Mouse (Mus musculus): ENCODE measurements around the gene Kdm4a.
A peak's percentile ranks its signal among the peaks of the same experiment; 100 is the strongest.

The Kdm4a gene

DNA sequence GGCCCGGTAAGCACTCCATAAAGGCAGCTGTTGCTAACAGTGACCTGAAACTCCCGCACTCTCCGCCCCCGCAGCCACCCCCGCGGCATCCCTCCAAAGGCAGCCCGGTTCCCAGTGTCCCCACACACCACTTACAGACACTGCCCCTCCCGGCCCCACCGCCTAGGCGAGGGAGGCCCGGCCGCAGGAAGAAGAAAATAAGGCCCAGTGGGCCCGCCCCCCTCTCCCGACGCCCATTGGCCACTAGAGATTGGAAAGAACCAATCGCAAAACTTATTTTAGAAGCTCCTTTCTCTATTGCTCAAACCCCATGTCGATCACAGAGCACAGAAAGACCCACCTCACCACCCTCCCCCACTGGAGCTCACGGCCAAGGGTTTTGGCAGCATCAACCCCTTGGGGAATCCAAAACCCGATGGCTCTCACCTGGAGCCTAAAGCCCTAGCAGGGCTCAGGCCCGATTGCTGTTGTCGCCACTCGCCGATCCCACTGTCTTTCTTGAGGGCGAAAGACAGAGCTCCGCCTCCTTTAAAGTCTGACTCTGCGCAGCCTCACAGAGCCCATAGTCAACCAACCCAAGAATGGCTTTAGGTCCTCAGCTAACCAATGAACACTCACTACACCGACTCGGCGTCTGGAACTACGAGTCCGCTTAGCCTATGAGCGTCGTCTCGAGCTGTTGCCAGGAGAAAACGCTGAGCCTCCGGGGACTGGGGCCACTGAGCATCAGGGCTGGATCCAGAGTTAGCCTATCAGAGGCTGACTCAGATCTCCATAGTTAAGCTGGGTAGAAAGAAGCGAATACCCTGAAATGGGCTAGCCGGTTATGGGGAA lies at the start of gene Kdm4a:
Gene Kdm4a (minus strand): TSS at position 577 of the 834 bp plus-strand sequence.
- DNase-seq, result peak; percentile 96

DNA sequence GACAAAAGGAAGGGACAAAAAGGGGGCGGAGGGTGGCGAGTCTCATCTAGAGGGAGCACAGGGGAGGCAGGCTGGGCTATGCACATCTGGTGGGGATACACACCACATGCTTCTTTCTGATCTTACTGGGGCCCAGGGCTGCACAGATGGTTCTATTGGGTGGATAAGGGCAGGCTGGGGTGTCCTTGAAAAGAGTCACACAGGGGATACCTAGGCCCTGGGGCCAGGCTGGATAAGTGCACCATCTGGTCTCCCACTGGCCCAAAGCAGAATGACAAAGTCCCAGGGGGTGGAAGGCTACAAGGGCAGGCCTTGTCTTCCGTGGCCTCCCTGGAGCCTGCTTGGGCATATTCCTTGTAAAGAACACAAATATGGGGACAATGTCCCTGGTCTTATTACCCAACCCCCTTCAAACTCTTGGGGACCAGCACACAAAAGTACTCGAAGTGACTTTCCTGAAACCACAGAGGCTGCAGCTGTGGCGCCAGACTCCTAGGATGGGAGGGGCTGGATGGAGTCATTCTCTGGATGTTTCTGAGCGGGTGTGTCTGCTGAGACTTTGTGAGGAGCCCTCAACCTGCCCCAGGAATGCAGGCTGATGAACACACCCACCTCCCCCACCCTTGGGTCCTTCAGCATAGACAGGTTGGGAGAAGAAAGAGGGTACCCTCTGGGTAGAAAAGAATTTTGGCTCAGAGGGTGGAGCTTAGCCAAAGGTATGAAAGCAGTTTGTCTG lies 49.4 kb upstream of the Kdm4a start:
- DNase-seq, result peak; percentile 72

DNA sequence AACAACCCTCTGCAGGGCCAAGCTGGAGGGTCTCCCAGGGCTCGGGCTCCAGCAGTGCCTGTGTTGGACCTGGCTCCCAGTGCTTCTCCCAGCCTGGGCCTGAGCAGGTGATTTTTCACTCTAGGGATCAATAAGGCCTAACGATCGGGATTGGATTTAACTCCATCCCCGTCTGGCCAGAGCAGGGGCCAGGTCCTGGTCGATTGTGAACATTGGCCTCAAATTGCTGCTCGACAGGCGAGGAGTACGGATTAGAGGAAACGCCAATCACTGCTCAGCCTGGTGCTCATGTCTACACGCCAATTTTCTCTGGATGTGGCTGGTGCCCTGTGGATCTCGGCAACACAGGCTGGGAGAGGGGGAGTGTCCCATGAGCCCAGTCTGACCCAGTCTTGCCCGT lies 47.6 kb upstream of the Kdm4a start:
- DNase-seq, result no peak

DNA sequence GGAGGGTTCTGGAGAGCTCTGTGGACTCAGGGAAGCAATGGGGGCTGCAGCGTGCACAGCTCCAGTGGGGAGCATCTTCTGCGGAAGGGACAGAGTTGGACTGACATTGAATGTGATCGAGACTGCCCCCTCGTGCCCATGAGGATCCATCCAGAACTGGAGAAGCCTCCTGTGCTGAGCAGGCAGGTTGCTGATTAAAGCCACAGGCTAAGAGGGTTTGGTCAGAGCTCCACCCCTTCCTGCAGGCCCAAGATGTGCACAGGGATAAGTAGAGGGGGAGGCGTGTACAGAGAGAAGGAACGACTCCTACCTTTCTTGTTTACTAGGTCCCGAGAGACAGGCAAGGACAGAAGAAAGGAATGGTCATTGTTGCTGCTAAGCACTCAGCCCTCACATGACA lies 41.4 kb upstream of the Kdm4a start:
- DNase-seq, result no peak

DNA sequence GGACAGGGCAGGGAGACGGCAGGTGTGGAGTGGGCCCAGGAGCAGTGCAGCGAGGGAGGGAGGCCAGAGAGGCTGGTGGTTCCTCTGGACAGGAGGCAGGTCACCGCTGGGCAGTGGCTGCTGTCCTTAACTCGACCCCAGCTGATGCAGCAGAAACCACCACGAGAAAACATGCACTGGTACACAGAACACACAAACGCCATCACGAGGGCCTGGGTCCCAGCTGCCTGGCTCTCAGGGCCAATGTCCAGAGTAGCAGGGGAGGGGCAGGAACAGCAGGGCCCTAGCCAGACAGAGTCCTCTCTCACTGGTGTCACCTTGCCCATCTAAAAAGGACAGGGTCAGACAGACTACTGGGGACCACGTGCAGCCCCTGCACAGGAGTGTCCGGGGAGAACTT lies 40.9 kb upstream of the Kdm4a start:
- DNase-seq, result no peak

DNA sequence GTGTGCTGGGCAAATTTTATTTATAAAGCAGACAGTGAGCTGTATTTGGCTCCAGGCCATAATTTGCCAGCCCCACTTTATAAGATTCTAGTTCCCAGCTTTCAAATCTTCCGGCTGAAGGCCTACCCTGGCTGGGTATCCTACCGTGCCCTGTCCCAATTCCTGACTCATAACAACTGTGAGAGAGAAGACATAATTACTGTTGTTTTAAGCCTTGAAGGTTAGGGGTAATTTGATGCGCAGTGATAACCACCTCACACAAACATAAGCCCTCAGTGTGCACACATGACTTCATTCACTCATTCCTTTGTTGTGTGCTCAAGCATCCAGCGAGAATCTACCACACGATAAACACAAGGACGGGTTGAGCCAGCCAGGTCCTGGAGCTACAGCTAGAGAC lies 39.6 kb upstream of the Kdm4a start:
- no peak for DNase-seq

DNA sequence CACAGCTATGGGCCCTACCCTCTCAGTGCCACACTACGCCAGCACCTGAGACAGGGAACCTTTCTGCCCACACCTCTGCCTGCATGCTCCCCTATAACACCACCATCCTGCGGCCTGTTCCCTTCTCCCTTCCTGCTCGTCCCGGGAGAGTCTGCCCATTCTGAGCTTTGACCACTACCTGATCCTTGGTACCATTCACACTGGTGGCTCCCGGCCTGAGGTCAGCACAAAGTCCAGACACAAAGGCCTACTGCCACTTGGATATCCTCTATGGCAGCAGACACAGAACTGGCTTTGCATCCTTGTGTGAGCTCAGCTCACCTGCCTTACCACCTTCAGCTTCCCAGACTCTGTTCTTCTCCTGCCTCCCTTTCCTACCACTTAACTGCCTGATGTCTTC lies 38.7 kb upstream of the Kdm4a start:
- DNase-seq, result no peak

DNA sequence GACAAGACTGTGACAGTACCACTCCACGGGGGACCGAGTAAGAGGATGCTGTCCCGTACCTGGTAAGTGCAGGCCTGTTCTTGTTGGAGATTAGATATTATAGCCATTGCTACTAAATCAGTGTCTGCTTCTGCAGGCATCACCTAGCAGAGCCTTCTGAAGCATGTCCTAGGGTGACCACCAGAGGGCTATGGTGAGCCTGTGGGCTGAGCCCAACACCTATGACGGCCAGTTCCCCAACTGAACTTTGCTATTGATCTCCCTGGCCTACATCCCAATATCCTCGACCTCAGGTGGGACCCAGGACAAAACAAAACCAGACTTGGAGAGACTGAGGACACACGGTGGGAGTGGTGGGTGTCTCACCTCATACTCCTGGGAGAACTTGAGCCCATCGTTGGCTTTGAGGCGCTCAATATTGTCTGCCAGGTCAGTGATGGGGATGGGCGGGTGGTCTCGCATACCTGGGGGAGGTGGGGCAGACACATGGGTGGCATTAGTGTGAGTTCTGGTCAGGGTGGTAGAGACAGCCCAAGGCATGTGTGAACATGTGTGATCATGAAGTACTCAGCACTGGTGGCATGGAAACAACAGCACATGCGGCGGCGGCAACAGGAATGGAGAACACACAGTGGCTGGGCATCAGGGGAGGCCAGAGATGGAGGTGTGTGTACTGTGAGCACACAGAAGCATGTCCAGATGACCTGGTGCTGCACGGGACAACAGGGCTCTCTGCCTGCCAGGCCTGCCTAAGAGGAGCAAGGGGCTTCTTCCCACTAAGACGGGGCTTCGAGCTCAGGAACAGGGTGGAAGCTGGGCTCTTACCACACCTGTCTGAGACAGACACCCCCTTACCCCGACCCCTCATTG lies 37.1 kb upstream of the Kdm4a start:
- DNase-seq, result peak; percentile 79

DNA sequence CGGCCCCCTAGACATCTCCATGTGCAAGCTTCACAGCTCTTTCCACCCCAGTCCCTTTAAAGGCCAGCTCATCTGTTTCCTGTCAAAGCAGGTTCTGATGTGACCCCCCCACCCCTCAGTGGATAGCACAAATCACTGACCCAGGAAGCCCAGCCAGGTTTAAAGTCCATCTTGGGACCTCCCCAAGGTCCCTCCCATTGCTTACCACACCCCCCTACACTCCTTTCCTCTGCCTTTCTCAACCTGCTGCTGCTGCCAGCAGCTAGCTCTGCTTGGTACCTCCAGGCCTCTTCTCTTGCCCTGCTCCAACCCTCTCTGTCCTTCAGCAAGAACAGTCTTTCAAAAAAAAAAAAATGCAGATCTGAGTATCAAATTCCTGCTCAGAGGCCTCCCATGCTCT lies 35.0 kb upstream of the Kdm4a start:
- DNase-seq, result no peak

DNA sequence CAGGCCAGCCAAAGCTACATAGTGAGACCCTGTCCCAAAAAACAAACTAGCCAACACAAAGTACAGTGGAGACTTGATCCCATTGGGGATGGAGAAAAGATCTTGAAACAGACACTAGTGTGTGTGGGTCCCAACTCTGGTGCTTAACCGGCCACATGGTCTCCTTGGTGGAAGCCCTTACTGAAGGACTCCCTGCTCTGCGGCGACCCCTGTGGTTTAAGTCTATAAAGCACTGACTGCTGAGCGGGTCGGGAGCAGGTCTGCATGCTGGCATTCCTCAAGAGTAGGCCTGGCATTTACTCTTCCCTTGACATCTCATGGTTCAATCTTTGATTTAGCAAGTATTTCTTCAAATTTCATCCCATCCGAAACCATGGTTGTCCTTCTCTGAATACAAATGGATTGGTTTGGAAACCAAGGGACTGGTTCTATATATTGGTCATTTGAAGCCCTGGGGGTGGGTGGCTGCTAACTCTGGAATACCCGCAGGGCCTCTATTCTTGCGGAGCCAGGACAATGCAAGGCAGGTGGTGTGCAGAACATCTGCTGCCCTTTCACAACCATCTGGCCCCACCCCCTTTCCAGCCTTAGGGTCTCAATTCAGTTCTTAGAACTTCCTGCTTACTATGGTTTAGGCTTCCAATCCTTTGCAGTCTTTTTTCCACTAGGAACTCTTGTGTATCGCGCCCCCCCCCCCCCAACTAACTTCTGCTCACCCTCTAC lies 27.2 kb upstream of the Kdm4a start:
- DNase-seq, result peak; percentile 32

DNA sequence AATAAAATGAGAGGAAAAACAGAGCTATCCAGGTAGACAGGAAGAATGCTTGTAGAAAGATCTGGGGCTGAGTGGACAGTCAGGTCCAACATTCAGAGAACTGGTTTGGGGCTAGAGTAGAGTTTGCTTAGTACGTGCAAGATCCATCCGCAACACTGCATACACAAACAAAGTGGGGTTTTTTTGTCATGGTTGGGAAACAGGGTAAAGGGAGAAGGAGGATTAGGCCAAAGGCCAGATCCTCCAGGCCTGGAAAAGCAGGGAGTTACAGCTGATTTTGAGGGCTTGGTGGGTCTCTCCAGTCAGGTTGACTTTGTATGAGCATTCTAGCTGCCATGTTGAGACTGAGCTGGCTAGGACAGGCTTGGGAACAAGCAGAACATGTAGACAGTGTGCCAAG lies 26.1 kb upstream of the Kdm4a start:
- no peak for DNase-seq

DNA sequence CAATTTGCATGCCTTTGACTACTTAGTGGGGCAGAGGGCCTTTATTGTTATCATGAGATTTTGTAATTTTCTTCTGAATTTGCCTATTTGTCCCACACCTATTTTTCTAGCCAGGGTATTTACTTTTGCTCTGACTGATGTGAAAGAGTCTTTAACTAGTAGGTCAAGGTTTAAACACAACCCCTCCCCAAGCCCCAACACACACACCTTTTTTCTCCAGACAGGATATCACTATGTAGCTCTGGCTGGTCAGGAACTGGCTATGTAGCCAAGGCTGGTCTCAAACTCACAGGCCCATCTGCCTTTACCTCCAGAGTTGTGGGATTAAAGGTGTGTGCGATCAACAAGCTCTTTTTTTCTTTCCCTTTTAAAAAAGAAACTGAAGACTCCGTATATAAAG lies 19.2 kb upstream of the Kdm4a start:
- DNase-seq, result no peak

DNA sequence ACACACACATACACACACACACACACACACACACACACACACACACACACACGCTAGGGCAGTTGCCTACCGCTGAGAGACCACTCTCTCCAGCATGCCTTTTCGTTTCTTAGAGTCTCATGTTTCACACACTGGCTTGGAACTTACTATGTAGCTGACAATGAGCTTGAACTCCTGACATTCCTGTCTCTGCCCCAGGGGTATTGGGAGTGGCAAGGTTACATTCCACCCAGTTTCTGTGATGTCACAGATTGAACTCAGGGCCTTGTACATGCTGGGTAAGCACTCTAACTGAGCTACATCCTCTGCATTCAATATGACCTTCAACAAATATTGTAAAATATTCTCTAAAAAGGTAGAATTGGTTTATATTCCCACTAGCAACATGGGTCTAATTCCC lies 18.8 kb upstream of the Kdm4a start:
- DNase-seq, result no peak

DNA sequence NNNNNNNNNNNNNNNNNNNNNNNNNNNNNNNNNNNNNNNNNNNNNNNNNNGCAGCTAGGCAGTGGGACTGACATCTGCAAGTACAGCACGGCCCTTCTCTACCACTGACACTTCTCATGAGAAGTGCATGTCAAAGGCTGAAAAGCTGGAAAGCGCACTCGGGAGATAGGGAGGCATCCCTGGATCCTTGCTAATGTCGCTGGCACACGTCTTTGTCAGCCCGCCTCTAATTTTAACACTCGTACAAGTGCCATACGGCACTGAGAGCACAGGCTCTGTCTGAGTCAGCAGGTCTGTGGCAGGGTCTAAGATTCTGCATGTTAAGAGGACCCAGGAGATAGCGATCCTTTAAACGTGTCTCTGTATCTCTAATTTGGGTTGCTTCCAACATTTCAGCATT lies 16.3 kb upstream of the Kdm4a start:
- DNase-seq, result no peak

DNA sequence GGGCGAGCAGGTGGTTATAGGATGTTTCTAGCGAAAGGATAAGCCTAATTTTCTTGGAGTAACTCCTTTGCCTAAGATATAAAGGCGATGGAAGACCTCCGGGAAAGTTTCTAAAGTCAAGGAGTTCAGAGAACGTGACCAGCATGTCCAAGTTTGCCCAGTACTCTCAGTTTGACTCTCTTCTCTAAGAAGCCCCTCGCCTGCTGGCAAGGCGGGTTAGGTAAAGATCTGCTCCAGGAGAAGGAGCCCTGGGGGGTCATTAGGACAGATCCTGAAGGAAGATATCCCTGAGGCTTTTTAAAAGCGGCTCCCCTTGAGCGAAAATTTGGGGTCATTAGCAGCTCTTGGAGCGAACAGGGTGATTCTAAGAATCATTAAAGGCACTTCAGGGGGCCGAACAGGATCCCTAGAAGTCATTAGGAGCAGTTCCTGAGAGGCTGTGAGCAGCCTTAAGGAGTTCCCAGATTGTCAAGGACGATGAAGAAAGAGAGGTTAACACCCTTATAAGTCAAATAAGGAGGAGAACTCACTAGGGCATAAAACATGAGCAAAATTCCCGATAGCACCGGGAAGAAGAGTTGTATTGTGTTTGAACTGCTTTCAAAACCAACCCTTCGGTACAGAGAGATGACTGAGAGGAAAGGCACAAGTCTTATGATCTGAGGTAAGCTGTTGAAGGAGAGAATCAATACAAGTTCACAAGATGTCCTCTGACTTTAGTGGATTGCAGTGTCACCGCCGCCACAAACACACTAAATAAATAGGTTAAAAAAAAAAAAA lies 648 bp upstream of the Kdm4a start:
- no peak for DNase-seq

DNA sequence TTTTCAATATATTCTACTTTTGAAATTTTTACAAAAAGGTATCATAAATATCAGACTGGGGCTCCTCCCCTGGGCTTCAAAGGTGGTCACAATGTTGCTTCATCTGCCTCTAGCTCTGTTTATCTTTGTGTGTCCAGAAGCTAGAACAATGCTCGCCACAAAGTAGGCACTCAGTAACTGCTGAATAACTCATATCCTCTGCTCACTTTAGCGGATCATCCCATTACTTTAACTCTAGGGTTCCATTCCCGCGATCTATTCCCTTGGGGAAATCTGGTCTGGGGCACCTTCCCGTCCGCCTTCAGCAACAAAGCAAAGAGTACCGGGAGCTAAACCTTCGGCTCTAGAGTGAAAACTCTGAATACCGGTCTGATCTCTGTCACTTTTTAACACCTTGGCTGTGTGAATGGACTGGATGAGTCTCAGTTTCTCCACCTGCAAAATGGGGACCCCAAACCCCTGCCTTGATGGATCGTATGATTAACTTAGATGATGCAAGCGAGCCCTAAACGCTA lies 834 bp downstream of the Kdm4a start:
- no peak for DNase-seq

DNA sequence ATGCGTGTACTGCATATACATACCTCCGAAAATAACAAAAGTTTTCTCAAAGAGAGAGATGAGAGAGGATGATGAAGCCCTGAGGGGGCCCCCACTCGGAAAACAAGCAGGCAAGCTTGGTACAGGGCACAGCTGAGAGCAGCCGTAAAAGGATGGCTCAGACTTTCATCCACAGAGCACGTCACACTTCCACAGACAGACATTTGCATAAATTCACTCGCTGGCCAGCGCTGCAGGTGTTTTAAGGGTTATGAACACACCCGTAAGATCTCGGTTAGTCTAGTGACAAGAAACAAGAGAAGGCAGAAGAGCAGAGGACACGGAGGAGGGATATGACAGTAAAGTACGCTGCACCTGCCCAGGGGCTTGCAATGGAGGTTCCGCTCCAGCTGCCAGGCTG lies 7.4 kb downstream of the Kdm4a start:
- no peak for DNase-seq

DNA sequence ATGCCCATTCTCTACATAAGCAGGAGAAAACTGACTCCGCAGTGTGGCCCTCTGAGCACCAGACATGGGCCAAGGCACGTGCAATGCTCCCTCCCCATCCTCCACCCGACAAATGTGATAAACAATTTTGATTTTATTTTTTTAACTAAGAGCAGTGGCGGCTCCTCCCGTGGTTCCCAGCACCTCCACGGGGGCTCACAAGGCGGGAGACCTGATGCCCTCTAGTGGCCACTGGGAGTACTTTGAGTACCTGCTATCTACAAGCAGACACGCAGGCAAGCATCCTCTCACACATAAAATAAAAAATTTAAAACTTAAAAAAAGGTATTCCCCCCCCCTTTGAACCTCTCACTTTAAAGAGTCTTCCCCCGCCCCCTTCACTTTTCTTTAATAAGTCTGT lies 8.8 kb downstream of the Kdm4a start:
- peak; percentile 29 for DNase-seq

DNA sequence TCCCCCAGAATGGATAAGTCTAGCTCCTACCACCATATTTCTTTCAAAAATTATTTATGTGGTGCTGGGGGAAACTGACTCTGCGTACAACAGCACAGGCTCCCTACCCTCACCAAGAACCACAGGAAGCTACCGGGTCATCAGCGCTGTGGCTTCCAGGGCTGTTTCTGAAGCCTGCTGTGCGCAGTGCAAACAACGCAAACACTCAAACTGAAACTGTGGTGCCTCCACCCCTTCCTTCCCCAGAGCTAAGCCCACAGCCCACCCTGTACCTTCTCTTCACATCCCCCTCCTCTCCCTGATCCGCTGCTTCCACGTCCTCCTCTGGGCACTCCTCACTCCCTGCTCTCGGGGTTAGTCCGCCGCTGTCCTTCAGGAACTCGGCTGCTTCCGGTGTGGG lies 17.7 kb downstream of the Kdm4a start:
- DNase-seq, result no peak

DNA sequence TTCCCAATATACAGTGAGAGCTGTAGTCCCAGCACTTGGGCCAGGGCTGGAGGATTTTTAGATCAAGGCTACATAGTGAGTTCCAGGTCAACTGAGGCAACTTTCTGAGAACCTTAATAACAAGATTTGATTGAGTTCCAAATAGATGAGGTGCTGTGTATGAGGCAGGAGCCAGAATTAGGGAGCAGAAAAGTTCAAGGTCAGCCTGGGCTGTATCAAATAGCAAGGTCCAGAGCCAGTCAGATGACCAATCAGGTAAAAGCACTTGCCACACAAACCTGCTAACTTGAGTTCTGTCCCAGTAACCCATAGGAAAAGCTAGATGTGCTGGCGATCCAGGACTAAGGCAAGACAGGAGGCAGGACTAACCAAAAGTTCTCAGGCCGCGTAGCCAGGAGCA lies 22.2 kb downstream of the Kdm4a start:
- no peak for DNase-seq

DNA sequence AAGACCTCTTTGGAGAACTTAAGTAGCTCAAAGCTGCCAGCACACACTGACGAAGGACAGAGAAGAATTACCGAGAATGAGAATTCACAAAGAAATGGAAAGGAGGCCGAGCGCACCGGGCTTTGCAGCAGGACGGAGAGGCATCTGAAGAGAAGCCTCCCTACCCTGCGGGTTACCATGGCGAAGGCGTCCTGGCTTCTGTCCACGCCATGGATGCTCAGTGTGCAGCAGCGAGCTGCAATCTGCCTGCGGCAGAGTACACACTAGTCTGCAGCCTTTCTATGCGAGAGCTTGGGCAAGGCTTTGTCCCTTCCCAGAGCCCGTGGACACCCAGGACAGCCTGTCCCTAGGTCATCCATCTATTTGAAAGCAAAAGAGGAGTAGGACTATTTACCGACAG lies 23.3 kb downstream of the Kdm4a start:
- no peak for DNase-seq

DNA sequence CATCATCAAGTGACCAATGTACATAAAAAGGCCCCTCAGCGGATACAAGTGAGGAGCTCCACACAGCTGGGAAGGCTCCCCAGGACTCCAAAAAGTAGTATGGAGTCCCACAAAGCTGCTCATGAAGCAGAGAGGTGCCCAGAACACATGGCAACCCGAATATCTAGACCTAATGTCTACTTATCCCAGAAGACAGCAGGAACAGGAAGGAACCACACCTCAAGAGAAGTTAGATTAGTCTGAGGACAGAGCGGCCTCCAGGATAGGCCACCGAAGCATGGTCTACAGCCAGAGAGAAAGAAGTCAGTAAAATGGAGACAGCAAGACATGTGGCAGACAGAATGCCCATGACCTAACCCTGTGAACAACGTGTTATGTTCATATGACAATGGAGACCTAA lies 25.0 kb downstream of the Kdm4a start:
- no peak for DNase-seq
